Mouse (Mus musculus): ENCODE measurements at regions not wholly inside any gene's neighbourhood (a gene's known extent, or its start where the extent isn't known, plus 50 kb on each side); places are given as distances from the start of the nearest gene placed in this dataset.

DNA sequence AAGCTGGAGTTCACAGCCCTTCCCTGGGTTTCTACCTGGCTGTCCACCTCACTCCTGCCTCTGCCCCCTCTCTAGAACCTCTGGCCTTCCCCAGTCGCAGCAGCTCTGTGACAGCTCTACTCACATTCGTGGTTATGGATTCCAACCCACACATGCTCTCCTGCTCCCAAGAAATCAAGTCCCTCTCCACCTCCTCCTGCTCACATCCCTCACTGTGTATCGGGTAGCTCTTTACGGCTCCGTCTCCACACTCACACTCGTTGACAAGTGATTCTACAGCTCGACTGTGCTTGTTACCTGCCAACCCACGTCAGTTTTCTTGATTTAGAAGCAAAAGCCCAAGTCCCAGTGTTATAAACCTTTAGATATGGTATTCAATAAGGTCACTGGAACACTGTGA is 90.1 kb upstream of the Dapk1 start:
- DNase-seq (ENCODE audit: low read depth, low spot score) = no peak

- no peak for DNase-seq (ENCODE audit: low read depth, low spot score)
Observed at GRCm38 (mm10) chr13:60513756-60514155, 88.0 kb upstream of the Dapk1 start.

DNA sequence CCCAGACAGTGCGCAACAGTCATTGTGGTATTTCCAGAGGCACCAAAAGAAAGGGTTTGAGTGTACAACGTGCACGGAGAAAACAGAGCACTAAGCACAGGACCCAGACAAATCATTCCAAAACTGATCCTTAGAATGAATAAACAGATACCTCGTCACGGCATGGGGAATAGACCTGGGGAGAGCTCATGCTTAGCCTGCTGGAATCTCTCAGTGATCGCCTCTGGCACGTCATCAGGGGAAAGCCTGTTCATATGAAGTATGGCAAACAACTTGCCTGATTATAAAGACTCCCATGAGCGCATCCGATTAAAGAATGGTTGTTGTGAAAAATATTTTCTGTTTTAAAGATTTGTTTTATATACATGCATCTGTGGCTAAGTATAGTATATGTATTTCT is 86.9 kb upstream of the Dapk1 start:
- DNase-seq (ENCODE audit: low read depth, low spot score) = no peak

DNA sequence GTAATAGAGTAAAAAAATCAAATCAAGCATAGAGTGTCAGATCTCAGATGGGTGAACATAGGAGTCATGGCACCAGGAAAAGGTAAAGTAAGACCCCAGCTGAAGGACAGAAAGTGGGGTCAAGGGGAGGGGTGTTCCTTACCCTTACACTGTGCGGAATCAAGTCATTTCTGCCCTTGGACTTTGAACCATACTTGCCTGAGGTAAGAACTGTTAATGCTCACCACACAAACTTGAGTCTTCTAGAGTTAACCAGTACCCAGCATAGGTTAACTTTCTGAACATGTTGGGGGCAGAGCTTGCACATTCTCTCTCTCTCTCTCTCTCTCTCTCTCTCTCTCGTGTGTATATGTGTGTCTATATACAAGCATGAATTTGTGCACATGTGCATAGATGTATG is 83.7 kb upstream of the Dapk1 start:
- DNase-seq (ENCODE audit: low read depth, low spot score) = no peak

GRCm38 (mm10) chr13:60519708-60520107 is 82.0 kb upstream of the Dapk1 start:
- DNase-seq (ENCODE audit: low read depth, low spot score) = no peak

DNA sequence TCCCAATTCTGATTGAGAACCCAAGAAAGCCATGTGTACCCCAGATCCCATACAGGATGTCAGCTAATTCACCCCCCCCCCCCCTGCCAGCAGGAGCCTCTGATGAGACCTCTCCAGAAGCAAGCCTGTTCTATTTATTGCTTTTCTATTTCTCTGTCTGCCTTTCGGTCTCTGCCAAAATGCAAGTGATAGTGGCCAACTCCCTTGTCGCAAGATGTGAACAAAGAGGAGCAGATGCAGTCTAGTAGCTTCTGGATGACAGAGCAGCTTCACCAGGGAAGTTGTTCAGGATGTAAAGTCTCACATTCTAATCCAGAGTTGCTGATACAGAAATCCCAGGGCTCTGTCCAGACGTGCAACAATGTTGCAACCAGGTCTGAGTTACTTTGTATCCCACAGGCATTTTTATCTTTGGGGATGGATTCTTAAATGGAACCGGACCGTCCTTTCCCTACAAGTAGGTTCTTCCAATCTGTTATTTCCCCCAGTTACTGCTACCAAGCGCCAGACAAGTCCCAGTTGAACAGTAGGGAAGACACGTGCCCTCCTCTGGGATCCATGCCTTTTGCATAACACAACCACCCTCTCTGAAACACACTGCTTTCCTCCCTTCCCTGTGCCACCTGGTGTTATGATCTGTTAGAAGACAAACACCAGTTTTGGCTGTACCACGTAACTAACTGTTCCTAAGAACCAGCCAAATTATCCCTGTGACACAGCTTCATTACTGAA is 78.9 kb upstream of the Dapk1 start:
- DNase-seq (ENCODE audit: low read depth, low spot score) = no peak

GRCm38 (mm10) chr13:60527806-60528205 is 73.9 kb upstream of the Dapk1 start:
- no peak for DNase-seq (ENCODE audit: low read depth, low spot score)

DNA sequence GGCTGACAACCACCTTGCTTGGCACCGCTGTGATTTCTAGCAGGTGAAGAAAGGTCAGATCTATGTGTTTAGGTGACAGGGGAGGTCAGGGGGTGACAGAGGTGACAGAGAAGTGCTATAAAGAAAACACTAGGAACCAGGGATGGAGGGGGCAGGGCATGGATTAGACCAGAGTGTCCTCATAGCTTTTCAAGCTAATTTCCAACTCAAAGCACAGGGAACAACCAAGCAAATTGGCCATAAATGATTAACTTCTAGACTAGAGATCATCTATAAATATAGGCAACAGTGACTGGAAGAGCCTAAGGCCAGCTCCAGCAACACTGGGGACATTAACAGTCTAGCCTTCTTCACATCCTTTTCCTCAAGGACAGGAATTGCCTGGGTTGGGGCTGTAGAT is 72.9 kb upstream of the Dapk1 start:
- no peak for DNase-seq (ENCODE audit: low read depth, low spot score)

DNA sequence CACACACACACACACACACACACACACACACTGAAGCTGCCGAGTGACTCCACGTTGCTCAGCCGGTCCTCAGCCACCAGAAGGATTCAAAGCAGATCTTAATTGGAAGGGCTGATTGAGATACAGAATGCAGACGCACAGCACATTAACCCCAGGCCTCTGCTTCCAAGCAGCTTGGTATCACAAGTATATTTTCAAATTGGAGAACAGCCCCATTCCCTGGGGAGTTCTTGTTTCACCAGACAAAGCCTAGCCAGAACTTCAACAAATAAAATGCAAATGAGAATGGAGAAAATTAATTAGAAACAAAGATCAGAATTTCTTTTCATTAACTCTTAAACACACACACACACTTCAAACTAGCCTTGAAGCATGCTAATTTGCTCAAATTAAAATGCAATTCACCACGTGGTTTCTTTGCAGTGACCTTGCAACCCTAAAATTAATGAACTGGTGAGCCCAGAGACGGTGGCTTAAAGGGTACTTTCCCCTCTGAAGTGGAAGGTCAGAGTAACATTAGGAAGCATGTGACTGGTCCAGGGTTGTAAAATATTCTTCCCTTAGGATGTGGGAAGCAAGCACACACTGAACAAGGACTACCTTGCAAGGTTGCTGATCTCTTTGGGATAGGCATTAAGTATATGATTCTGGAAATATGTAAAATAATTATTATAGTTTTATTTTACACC is 72.2 kb upstream of the Dapk1 start:
- DNase-seq (ENCODE audit: low read depth, low spot score) = no peak

DNA sequence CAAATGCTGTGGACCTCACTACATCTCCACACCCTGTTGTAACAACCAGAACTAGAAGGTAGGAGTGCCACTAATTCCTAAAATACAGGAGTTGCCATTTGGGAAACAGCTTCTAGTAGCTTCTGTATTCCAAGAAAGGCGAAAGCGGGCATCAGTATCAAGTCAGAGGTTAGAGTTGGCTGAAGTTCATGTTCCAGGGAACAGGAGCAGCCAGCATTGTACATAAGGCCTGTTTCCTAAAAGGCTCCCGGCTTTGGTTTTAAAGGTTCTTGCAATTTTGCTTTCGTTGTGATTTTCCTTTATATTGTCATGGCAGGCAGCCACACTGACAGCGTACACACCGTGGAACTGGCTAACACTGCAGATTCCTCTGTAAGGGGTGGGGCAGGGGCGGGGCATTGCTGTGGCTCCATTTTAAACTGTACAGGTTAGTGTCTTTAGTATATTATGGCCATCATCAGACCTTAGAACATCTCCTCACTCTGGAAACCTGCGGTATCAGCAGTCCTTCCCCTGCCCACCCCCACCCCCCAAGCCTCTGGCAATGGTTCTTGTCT is 67.8 kb upstream of the Dapk1 start:
- no peak for DNase-seq (ENCODE audit: low read depth, low spot score)

DNA sequence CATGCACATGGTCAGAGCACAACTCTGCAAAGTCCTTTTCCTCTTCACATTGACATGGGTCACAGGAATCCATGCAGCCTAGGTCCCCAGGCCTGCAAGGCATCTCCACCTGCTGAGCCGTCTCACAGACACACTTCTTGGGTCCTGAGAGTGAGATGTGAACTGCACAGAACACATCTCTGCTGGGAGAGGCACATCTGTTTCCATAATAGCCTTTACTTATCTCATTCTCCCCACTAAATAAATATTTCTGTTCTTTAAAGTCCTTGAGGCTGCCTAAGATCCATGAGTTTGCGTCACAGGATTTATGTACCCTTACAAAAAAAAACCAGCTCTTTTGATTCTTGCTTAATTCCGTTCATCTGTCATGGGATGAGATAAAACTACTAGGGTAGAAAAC is 67.2 kb upstream of the Dapk1 start:
- DNase-seq (ENCODE audit: low read depth, low spot score) = no peak

DNA sequence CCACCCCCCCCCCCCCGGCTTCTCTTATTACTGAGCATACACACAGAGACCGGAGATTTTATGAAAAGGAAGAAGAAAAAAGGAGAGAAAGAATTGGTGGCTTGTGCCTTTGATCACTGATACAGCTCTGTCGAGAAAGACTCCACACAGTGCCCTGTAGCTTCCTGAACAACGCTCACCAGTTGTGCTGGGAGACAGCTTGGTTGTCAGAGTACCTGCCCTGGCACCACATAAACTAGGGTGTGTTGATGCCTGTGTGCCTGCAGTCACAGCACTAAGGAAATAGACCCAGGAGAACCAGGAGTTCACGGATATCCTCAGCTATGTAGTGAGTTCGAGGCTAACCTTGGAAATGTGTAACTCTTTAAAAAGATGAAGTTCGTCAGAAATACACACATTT is 66.7 kb upstream of the Dapk1 start:
- DNase-seq (ENCODE audit: low read depth, low spot score) = no peak

- DNase-seq (ENCODE audit: low read depth, low spot score) = no peak
Observed at GRCm38 (mm10) chr13:60536725-60537124, 65.0 kb upstream of the Dapk1 start.

GRCm38 (mm10) chr13:60538110-60538509 is 63.6 kb upstream of the Dapk1 start:
- DNase-seq (ENCODE audit: low read depth, low spot score) = no peak

- DNase-seq (ENCODE audit: low read depth, low spot score) = no peak
Observed at GRCm38 (mm10) chr13:60541165-60541564, 60.6 kb upstream of the Dapk1 start.

DNA sequence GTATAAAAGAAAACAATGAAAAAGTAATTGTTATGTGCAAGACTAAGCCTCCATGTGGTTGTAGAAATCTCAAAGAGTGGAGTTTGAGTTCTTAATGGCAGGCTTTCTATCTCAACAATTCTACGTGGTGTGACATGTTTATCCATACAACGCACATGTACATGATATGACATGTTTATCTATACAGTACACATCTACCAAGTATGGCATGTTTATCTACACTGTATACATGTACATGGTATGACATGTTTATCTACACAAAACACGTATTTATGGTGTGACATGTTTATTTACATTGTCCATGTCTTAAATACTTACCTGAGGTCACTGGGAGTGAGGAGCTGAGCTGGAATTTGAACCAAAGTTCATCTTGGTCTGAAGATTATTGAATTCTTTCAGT is 57.4 kb upstream of the Dapk1 start:
- no peak for DNase-seq (ENCODE audit: low read depth, low spot score)

DNA sequence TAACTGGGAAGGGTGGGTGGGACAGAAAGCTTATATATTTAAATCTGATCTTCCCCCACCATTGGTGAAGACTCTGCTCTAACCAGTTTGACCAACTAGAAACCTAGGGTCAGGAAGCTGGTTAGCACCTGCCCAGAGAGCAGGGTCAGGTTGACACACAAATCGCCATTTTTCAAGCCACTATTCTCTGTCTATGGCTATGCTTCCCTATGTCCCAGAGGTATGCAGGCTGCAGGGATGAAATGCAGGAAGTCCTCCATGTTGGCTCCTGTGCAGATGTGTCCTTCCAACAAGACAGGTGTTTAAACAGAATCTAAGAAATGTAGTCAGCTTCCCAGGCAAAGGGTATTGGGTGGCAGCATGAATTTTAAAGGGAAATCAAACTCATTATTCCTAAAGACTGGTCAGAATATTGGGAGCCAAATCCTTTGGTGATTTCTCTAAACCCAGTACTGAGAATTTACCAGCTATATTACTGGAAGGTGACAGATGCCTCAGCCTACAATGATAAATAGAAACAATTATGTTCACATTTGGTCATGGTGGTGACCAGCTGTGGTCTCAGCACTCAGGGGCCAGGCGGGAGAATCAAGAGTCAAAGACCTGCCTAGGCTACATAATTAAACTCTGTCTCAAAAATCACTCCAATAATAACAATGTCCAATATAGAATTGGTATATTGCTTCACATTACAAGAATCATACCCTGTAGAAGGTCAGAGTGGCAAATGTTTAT is 55.6 kb upstream of the Dapk1 start:
- no peak for DNase-seq (ENCODE audit: low read depth, low spot score)
